In genomic region chr9:35115299-35115698, GRCm38 (mm10) we compare ENCODE assay signal across 9 mouse cellular contexts. TPM values are rescaled to one million over a fixed set of nuclear protein-coding genes. Genes with fewer than 3 reads are reported as not detected.
DNase-seq lines count a peak whose midpoint lies in the region; ATAC-seq and TF ChIP-seq lines count a peak whose summit lies in the region.
"Had no signal": no experiment of that assay in that cellular context is flagged by ENCODE, and none has a peak within 500 bp of the region (broad histone marks: within the 10 kb centered on the region; RNA-seq: fewer than 3 reads in every experiment).

No protein-coding gene starts in this region.

- intact Hi-C loops in left cerebral cortex, postnatal 14 days (cut with DNase I) = loop anchor here (5.0 kb wide), 1 partner anchor 83 kb away; no protein-coding TSS in a partner anchor

- H3K4me3 ChIP-seq in kidney, embryonic 14.5 days (ENCODE audit: low read length) = peak overlapping the region; percentile 73
- H3K4me3 ChIP-seq in cortical plate, adult 2 months (ENCODE audit: insufficient read depth, low read length) = peak overlapping the region; percentile 96; the same call in 1 of the 2 replicates
- peak overlapping the region; percentile 73 for H3K4me3 ChIP-seq in hindbrain, embryonic 12.5 days
- H3K4me3 ChIP-seq in lung, postnatal 0 days (ENCODE audit: low read depth, low read length) = peak overlapping the region; percentile 63

- H3K9ac ChIP-seq in kidney, embryonic 14.5 days (ENCODE audit: low read depth, low read length) = no peak overlapping the region
- H3K9ac ChIP-seq in hindbrain, embryonic 12.5 days = no peak overlapping the region
- H3K9ac ChIP-seq in lung, postnatal 0 days (replicated peaks; ENCODE audit: low read depth) = peak overlapping the region; percentile 71; the same call in 1 of the 2 replicates

- H3K9me3 ChIP-seq in kidney, embryonic 14.5 days (ENCODE audit: control insufficient read depth, low read length) = no peaks in the 10 kb centered on the region
- H3K9me3 ChIP-seq in hindbrain, embryonic 12.5 days (replicated peaks) = no peaks in the 10 kb centered on the region
- no peaks in the 10 kb centered on the region for H3K9me3 ChIP-seq in lung, postnatal 0 days (ENCODE audit: low read length)

- no peaks in the 10 kb centered on the region for H3K27me3 ChIP-seq in kidney, embryonic 14.5 days (ENCODE audit: control insufficient read depth, insufficient read depth, low read length)
- peaks cover 3% of the 10 kb centered on the region; the same call in 1 of the 2 replicates for H3K27me3 ChIP-seq in hindbrain, embryonic 12.5 days
- H3K27me3 ChIP-seq in lung, postnatal 0 days (replicated peaks; ENCODE audit: insufficient read depth, low read length) = no peaks in the 10 kb centered on the region

- no peak for TF ChIP-seq POLR2A in cortical plate, adult 2 months (IDR thresholded peaks at IDR 0.05; ENCODE audit: extremely low read depth, insufficient read depth, low read length)

- H3K36me3 ChIP-seq in kidney, embryonic 14.5 days (ENCODE audit: control insufficient read depth, insufficient read depth, low read length) = no peaks in the 10 kb centered on the region
- no peaks in the 10 kb centered on the region for H3K36me3 ChIP-seq in hindbrain, embryonic 12.5 days
- no peaks in the 10 kb centered on the region for H3K36me3 ChIP-seq in lung, postnatal 0 days (ENCODE audit: insufficient read depth, low read length)

- H3K4me2 ChIP-seq in kidney, embryonic 14.5 days (replicated peaks; ENCODE audit: low read depth, low read length) = peak overlapping the region; percentile 63
- H3K4me2 ChIP-seq in hindbrain, embryonic 12.5 days (replicated peaks) = peak overlapping the region; percentile 80
- H3K4me2 ChIP-seq in lung, postnatal 0 days (replicated peaks; ENCODE audit: low read depth, low read length) = peak overlapping the region; percentile 83

- peaks cover 22% of the 10 kb centered on the region for H3K4me1 ChIP-seq in kidney, embryonic 14.5 days (ENCODE audit: control insufficient read depth, insufficient read depth, low read length)
- no peaks in the 10 kb centered on the region for H3K4me1 ChIP-seq in cortical plate, adult 2 months (ENCODE audit: control insufficient read depth, insufficient read depth, low read length)
- H3K4me1 ChIP-seq in hindbrain, embryonic 12.5 days = peaks cover 33% of the 10 kb centered on the region
- H3K4me1 ChIP-seq in lung, postnatal 0 days (ENCODE audit: insufficient read depth, low read depth, low read length) = peaks cover 14% of the 10 kb centered on the region; the same call in 1 of the 2 replicates

- DNase-seq in kidney, postnatal 36 days = no peak
- DNase-seq in lung, postnatal 0 days (ENCODE audit: low spot score) = no peak
- no peak for DNase-seq in left cerebral cortex, postnatal 14 days (ENCODE audit: low spot score in 2 of 2)
- no peak for DNase-seq in right cerebral cortex, postnatal 4 days
- DNase-seq in spleen, adult 18-20 months = no peak
- DNase-seq: cerebellum, postnatal 14 days had no signal

- TF ChIP-seq EP300 in lung, postnatal 0 days (IDR thresholded peaks at IDR 0.05) = no peak

- no peak for ATAC-seq in kidney, embryonic 14.5 days (ENCODE audit: low FRiP score, low TSS enrichment)
- ATAC-seq in hindbrain, embryonic 12.5 days (ENCODE audit: low FRiP score) = no peak
- ATAC-seq in lung, postnatal 0 days = no peak

- no peak overlapping the region for H3K27ac ChIP-seq in kidney, embryonic 14.5 days (ENCODE audit: low read depth, low read length)
- H3K27ac ChIP-seq in cortical plate, adult 2 months (ENCODE audit: insufficient read depth, low read length) = no peak overlapping the region
- no peak overlapping the region for H3K27ac ChIP-seq in hindbrain, embryonic 12.5 days
- H3K27ac ChIP-seq in lung, postnatal 0 days (ENCODE audit: low read length) = peak overlapping the region; percentile 93; the same call in 1 of the 2 replicates

- WGBS in kidney, embryonic 14.5 days = 20% methylated on average over 4 of the region's 4 CpGs
- WGBS in hindbrain, embryonic 12.5 days = 53% methylated on average over 3 of the region's 4 CpGs
- 53% methylated on average over 3 of the region's 4 CpGs for WGBS in lung, postnatal 0 days

- TF ChIP-seq CTCF in cortical plate, adult 2 months (IDR thresholded peaks at IDR 0.05; ENCODE audit: extremely low read depth, insufficient read depth, low read length) = no peak
- no peak for TF ChIP-seq CTCF in lung, postnatal 0 days (IDR thresholded peaks at IDR 0.05)

RNA-seq across cellular contexts. Expression of gene St3gal4, which starts 3.8 kb away (rescaled TPM):
- 14.2 and 19.1 TPM in 2 replicates for polyA plus RNA-seq in kidney, embryonic 14.5 days (2014; fragmentation: Nextera tagmentation; extraction: Ambion mirVana)
- 7.5 and 8.3 TPM in 2 replicates for polyA plus RNA-seq in cortical plate, adult 2 months (2012; rRNA removed)
- polyA plus RNA-seq in hindbrain, embryonic 12.5 days (2016; fragmentation: Nextera tagmentation; extraction: Ambion mirVana) = 15.6 and 18.5 TPM in 2 replicates
- polyA plus RNA-seq in lung, postnatal 0 days (2015; fragmentation: Nextera tagmentation; extraction: Ambion mirVana) = 50.0 and 55.7 TPM in 2 replicates
- 10 to 100 TPM; 28.2 to 29.9 TPM for total RNA-seq in left cerebral cortex, postnatal 14 days (2021)
